Mouse (Mus musculus) olfactory bulb, adult 2 months (tissue): ENCODE results near the gene Ttll8. TPM values are rescaled to one million over a fixed set of nuclear protein-coding genes. Genes with fewer than 3 reads are reported as not detected.

Experiments used
- H3K27ac ChIP-seq: fragments of 200-500 bp; 2 replicates; pipeline ENCODE4 v1.5.1; 2012; ENCODE audit warnings: low read depth, low read length; ENCODE audit not compliant: insufficient read depth
- H3K4me1 ChIP-seq: fragments of 200-500 bp; 2 replicates; pipeline ENCODE4 v1.6.1; 2012; ENCODE audit warnings: low read length; ENCODE audit not compliant: control insufficient read depth, insufficient read depth
- H3K4me3 ChIP-seq: fragments of 200-500 bp; 2 replicates; pipeline ENCODE4 v1.5.1; 2012; ENCODE audit warnings: mild to moderate bottlenecking, low read depth, low read length, moderate library complexity; ENCODE audit not compliant: insufficient read depth
- CTCF ChIP-seq: fragments of 200-500 bp; IDR thresholded peaks from 2 replicates; pipeline ENCODE4 v1.5.1; 2012; ENCODE audit warnings: low read depth, mild to moderate bottlenecking, low read length, moderate library complexity; ENCODE audit not compliant: insufficient read depth
- POLR2A ChIP-seq: fragments of 200-500 bp; IDR thresholded peaks from 2 replicates; pipeline ENCODE4 v1.6.1; 2012; ENCODE audit warnings: mild to moderate bottlenecking, low read depth, low read length, moderate library complexity; ENCODE audit not compliant: insufficient read depth
- WGBS: fragments of 180-500 bp; shearing (Covaris S2); methylation state at CpG from one replicate; pipeline ENCODE4 v1.1.7; 2018; 5-methylcytosine and 5-hydroxymethylcytosine counted together
- polyA plus RNA-seq: library from polyadenylated mRNA; stranded (reverse); fragments of >200 nt; gene quantifications from 2 replicates; pipeline ENCODE4 v1.2.4, GENCODE M21; 2012; ENCODE audit warnings: low replicate concordance; ENCODE audit not compliant: missing spikeins, insufficient read depth, insufficient read length

Ttll8 gene
- polyA plus RNA-seq, 1 experiment, result not detected

DNA sequence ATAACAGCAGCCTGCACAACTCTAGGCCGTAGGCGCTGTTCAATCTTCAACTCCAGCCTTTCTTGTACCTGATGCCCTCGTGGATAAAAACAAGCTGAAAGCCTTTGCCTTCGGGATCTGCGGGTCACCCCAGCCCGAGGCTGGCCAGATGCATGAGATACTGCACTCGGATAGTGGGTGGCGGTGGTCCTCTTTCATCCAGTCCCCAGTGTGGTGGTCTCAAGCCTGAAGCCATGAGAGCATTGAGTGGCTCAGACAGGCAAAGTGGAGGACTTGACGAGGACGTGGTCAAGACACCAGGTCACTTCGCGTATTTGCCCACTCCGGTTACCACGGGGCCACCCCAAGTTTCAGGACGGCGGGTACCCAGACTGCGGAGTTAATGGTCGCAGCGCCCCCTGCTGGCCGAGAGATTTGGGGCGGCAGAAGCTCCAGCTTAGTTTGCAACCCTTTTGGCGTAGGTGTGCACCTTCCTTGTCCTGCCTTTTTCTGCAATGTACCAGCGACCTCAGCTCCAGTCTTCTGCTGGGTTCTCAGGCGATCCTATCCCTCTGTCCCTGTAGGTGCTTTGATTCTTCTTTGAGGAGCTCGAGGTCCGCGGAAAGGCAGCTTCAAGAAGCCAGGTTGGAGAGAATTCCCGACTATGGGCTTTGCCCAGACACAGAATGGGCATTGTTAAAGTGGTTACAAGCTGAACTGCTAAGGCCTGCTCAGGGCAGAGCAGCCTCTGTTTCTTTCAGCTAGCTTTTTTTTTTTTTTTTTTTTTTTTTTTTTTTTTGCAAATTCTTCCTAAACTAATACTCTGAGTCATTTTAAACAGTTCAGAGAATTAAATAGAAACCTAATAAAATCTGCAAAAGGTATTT, 77.8 kb downstream of the Ttll8 start:
- Histone ChIP-seq H3K27ac (no peak overlapping the region), H3K4me1 (peaks cover 11% of the 10 kb centered on the region), H3K4me3 (no peak overlapping the region)
- peak; percentile 87 for TF ChIP-seq CTCF
- no peak for TF ChIP-seq POLR2A
- WGBS, result 9% methylated on average over 28 of the region's 28 CpGs

GRCm38 (mm10) chr15:88875625-88876081, 78.6 kb downstream of the Ttll8 start:
- Histone ChIP-seq H3K4me3 (no peak overlapping the region), H3K4me1 (peaks cover 11% of the 10 kb centered on the region), H3K27ac (no peak overlapping the region)
- TF ChIP-seq POLR2A (no peak), CTCF (no peak)
- WGBS, result 43% methylated on average over 10 of the region's 10 CpGs

- no peak overlapping the region for H3K4me3 ChIP-seq
- 85% methylated on average over 6 of the region's 6 CpGs for WGBS
- H3K27ac ChIP-seq, result no peak overlapping the region
- peaks cover 11% of the 10 kb centered on the region for H3K4me1 ChIP-seq
- no peak for TF ChIP-seq POLR2A
- TF ChIP-seq CTCF, result no peak
These were observed 79.7 kb downstream of the Ttll8 start for GRCm38 (mm10) chr15:88874477-88874876.

- H3K27ac ChIP-seq, result no peak overlapping the region
- no peak overlapping the region for H3K4me3 ChIP-seq
- H3K4me1 ChIP-seq, result peaks cover 11% of the 10 kb centered on the region
- TF ChIP-seq POLR2A, result no peak
- TF ChIP-seq CTCF, result no peak
- WGBS, result 91% methylated on average over 3 of the region's 3 CpGs
These were observed 80.2 kb downstream of the Ttll8 start for GRCm38 (mm10) chr15:88874061-88874460.

GRCm38 (mm10) chr15:88870418-88871185, 83.6 kb downstream of the Ttll8 start:
- 88% methylated on average over 5 of the region's 5 CpGs for WGBS
- no peak overlapping the region for H3K4me3 ChIP-seq
- peaks cover 6% of the 10 kb centered on the region for H3K4me1 ChIP-seq
- H3K27ac ChIP-seq, result no peak overlapping the region
- no peak for TF ChIP-seq CTCF
- TF ChIP-seq POLR2A, result no peak

- no peak overlapping the region for H3K27ac ChIP-seq
- WGBS, result 86% methylated on average over 6 of the region's 6 CpGs
These were observed 86.0 kb downstream of the Ttll8 start for GRCm38 (mm10) chr15:88868024-88868742.

GRCm38 (mm10) chr15:88867368-88868023, 86.7 kb downstream of the Ttll8 start:
- peaks cover 18% of the 10 kb centered on the region for H3K4me1 ChIP-seq
- WGBS, result 50% methylated on average over 5 of the region's 5 CpGs
- TF ChIP-seq POLR2A (no peak), CTCF (no peak)
- H3K27ac ChIP-seq, result no peak overlapping the region
- H3K4me3 ChIP-seq, result no peak overlapping the region

More at GRCm38 (mm10) chr15:88868024-88868742, 86.0 kb downstream of the Ttll8 start:
- TF ChIP-seq CTCF, result no peak
- no peak for TF ChIP-seq POLR2A
- no peak overlapping the region for H3K4me3 ChIP-seq
- H3K4me1 ChIP-seq, result peaks cover 18% of the 10 kb centered on the region

- TF ChIP-seq POLR2A (no peak), CTCF (no peak)
- 52% methylated on average over 7 of the region's 7 CpGs for WGBS
- H3K4me3 ChIP-seq, result no peak overlapping the region
- no peak overlapping the region for H3K27ac ChIP-seq
- peaks cover 18% of the 10 kb centered on the region for H3K4me1 ChIP-seq
These were observed 87.3 kb downstream of the Ttll8 start for GRCm38 (mm10) chr15:88866934-88867356.
